Mouse (Mus musculus): ENCODE data around the gene Taar7a.

DNA sequence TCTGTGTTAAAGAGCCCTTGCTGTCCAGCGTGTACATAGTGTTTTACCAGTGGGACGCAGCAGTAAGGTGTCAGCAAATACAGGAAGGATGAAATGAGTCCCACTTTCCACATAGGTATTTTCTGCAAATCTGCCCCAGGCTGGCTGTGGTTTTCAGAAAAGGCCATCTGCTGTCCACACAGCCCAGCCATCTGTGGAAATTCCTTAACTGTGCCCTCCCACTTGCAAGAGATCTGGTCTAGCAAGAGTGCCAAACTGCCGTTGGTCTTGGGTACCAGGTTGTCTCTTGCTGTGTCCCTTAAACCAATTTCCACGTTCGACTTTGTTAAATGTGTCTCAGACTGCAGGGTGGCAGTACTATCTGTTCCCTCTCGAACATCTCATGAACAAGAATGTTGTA is 41.6 kb downstream of the Taar7a start:
- TF ChIP-seq CTCF (IDR thresholded peaks at IDR 0.05; ENCODE audit: insufficient read depth, low read length) = no peak
- no peak for TF ChIP-seq POLR2A (IDR thresholded peaks at IDR 0.05; ENCODE audit: borderline replicate concordance, extremely low read depth, low read depth, low read length)
